Mouse (Mus musculus) kidney, adult 18-20 months (tissue): ENCODE results near the gene Mtfp1.
"Not testable (repeated sequence)": the region's sequence is repeated elsewhere in the genome, so short reads cannot be mapped to it uniquely, and the experiment has no call there.

ENCODE experiments used
- DNase-seq: peaks from one replicate; pipeline ENCODE4 v3.0.0; 2021

Mtfp1 gene

DNA sequence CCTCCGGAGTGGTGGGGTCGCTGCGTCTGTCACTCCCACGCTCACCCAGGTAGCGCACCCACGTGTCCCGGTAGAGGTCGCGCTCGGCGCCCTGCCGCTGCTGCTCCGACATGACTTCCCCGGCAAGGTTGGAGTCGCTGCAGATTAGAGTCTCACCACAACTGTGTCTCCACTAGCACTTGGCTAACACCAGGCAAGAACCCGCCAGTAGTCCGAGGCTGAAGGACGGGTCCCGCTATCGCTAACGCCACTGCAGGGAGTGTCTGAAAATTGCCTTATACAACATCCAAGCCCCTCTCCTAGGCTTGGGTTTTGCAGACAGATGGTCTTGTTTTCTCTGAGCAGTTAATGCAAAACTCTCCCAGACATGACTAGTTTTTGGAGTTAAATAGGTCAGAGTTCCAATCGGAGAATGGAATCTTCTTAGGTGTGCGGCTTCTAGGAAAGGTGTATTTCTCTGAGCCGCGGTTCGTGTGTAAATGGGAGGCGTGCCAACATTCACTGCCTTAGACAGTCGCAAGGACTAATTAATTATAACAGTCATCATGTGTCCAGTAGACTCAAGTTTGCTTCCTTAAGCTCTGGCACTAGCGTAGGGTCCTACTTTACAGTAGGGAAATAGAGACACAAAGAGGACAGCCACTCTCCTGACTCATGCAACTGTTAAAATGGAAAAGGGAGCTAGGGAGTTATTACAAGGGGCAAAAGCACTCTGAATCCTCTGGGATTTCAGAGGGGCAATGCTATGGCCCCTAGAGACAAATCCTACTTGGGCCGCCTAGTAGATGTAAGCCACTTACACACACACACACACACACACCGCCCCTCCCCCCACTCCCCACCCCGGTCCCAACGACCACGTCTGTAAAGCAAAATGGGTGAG, at the start of gene Mtfp1:
Gene Mtfp1 (minus strand): TSS at position 275 of the 883 bp plus-strand sequence.
- peak; percentile 79 for DNase-seq

DNA sequence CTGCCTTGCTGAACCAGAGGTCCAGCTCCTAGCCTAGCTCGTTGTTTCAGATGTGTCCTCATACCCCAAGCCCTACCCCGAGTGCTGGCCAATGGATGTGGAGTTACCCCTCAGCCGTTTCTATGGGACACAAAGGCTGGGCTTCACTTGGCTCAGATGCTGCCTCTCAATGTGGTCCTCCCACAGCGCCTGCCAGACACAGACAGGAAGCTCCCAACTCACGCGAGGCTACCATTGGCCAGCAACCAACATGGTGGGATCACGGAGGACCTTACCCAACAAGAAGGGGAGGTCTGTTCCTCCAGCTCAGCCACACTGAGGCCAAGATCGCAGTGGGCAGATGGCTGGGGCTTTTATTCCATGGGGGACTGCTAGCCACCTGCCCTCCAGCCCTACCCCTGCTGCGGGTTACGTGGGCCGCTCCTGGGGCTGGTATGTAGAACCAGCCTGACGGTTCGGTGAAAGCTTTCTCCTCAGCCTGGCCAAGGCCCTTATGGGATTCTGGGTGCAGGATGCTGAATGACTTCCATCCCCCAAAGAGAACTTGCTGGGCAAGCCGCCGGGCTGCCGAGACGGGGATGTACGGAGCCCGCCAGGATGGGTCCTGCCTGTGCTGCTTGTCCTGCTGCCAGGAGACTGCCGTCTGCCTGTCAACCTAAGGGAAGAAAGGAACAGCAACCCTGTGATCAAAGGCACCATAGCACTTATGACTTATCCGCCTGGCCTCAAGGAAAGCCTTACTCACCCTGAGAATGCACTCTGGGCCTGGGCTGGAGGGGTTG, 48.2 kb upstream of the Mtfp1 start:
- no peak for DNase-seq

DNA sequence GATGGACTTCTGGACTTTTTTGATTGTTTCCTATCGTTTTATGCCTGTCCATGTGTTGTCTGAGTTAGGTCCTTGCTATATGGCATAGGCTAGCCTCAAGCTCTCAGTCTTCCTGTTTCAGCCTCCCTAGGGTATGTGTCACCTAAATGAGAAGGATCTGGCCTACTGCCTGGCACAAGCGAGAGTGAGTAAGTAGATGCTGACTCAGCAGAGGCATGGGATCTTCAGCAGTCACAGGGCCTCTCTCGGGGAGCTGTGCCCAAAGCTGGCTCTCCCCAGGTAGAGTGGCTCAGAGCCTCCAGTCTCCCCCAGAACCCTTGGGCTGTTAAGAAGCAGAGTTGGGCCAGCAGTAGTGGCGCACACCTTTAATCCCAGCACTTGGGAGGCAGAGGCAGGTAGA, 47.1 kb upstream of the Mtfp1 start:
- no peak for DNase-seq

DNA sequence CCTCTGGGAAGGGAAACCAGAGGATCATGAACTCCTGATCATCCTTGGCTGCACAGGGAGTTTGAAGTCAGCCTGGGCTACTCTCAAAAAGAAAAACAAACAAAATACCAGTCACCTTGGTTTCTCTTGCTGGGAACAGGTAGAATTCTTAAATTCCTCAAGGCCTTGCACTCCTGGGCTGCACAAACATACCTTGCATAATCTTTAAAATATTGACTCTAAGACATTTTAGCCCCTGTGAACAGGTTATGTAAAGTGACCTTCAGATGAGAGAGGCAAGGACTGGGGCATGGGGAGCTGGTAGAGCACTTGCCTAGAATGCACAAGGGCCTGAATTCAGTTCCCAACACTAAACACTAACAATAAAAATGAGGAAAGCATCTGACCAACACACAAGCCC, 46.3 kb upstream of the Mtfp1 start:
- no peak for DNase-seq

DNA sequence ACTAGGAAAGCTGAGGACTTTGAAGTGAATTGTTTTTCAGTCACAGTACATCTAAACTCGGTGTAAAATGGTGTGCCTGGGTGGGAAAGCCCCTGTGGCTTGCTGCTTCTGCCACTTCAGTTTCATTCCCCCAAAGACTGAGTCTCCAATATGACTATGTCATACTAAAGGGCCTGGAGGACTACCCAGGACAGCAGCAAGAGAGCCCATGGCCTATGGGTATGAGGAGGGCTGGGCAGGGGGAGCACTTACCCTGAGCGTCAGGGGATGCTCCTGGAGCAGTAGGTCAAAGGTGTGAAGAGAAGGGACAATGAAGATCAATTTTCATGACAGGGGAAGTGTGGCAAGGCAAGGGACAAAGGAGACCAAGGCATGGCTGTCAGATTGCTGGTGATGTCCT, 43.7 kb upstream of the Mtfp1 start:
- DNase-seq, result no peak

DNA sequence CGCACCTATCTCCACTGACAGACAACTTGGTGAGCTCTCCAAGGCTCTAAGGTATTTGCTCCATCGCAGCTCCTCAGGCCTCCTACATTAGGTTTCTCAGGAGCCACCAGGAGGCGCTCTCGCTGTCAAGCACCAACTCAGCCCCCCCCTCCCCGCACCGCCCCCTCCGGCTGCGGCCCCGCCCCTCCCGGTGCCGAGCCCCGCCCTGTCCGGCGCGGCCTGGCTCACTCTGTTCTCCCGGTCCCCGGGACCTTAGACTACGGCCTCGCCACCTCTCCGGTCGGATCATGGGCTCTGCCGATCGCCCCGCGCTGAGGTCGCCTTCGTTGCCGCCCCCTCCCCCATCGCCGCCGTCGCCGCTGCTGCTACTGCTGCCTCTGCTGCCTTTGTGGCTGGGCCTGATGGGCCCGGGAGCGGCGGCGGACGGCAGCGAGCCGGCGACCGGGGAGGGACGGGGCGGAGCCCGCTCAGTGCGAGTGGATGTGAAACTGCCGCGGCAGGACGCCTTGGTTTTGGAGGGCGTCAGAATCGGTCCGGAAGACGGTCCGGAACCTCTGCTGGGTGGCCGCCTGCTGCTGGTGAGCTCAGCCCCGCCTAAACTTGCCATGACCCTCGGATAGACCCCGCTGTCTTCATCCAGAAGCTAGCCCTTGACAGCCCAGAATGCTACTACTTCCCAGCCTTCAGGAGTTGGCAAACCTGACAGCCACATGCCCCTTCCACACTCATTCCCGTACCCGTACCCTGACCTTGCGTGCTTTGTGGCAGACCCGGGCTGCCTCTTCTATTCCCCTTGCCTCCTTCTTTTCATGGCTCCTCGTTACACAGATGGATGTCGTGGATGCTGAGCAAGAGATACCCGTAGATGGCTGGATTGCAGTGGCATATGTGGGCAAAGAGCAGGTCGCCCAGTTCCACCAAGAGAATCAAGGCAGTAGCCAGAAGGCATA, 40.0 kb upstream of the Mtfp1 start, which contains the start of gene Rnf215:
Gene Rnf215 (plus strand): TSS at position 217 of the 950 bp plus-strand sequence.
- peak; percentile 94 for DNase-seq

DNA sequence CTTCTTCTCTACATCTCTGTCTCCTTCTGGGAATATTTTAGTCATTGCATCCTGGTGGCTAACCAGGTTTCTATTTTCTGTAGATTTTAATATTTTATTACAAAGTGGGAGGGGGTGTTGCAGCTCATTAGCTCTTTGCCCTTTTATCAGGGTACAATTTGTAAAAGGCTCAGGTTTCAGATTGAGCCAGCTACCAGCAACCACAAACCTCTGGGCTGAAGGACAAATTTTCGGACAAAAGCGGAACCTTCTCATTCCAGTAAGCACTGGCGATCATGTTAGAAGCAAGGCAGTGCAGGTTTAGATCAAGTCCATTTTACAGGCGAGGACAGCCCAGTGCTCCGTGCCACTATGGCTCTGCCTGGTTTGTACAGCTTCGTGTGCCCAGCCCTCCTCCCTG, 39.2 kb upstream of the Mtfp1 start:
- no peak for DNase-seq

DNA sequence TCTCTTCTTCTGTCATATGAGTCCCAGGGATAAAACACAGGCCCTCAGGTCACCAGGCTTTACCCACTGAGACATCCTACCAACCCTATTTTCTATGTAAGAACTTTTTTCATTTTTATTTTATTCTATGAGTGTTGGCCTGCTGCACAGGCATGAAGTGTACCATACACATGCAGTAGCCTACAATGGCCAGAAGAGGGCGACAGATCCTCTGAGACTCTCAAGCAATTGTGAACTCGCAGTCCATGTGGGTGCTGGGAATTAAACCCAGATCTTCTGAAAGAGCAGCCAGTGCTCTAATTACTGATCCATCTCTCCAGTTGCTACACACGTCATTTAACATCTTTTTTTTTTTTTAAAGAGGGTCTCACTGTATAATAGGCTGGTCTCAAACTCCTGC, 38.2 kb upstream of the Mtfp1 start:
- DNase-seq, result no peak

DNA sequence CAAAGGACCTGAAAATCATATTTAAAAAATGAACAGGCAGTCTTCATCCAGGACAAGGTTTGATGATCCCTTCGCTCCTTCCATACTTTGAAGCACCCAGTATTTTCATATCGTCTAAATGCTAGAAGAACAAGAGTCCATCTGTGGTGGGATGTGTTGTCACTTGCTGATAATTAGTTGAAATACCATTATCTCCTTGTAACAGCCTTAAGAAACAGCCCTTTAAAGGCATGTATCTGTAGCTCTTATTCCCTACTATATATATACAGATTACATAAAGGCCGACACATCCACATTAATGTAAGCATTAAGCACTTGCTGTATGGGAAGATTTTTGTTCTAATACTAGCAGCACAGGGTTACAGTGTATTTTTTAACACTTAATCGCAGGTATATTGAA, 33.2 kb upstream of the Mtfp1 start:
- not testable (repeated sequence) for DNase-seq

DNA sequence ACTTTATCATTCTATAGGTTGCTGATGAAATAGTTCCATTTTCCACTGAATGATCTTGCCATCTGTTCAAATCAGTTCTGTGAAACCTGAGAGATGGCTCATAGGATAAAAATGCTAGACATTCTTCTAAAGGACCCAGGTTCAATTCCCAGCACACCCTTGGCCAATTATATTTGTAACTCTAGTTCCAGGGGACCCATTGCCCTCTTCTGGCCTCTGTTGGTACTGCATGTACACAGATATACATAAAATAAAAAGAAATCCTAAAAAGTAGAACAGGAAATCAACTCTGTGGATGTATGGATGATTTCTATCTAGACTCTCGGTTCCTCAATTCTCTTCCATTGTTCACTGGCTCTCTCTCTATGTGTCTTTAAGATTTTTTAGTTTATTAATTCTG, 31.8 kb upstream of the Mtfp1 start:
- DNase-seq, result no peak

DNA sequence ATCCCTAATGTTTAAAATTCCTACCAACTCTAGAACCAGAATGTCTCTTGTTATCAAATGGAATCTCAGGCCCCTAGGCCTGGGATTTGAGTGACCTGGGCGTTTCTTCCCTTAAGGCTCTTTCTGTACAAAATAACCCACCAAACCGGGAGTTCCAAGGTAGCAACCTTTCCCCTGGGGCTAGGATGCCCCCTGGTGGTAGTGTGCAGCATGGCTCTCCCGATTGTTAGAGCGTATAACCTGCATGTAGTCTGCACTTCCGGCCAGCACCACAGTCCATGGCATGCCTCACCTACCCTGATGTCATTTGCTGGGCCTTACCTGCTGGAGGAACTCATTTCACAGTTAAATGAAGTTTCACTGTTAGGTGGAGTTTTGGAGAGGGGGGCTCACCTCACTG, 28.7 kb upstream of the Mtfp1 start:
- peak; percentile 59 for DNase-seq

DNA sequence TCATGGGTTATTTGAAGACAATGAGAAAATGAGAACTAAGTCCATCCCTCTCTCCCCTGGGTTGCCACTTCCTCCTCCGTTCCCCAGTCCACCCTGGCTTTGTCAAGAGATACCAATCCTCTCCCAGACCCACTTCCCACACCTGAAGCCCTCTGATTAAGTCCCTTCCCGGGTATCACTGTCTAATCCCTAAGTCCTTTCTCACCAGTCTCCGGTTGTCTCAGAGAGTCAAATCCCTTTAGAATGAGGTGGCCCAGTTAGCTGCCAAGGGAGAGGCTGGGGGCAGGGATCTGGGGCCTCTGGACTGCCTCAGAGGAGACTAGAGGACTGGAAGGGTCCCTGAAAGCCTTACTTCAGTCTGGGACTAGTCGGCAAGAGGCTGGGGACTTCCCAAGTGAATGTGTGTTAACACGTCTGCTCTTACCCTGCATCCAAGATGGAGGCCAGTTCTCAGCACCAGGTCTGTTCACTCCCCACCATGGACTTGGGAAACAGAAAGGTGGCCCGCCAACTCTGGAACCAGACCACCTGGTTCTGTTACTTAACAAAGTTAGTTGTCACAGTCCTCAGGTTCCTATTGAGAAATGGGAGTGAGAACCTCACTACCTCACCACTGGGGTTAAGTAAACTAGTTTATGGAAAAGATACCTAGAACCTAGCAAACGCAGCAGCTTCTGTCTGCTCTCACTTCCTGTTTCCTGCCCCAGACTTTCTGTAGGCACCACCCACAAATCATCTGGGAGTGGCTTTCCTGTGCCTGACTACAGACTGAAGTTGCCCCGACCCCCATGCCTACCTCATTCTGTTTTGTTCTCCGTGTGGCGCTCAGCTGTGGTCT, 27.7 kb upstream of the Mtfp1 start, which contains the start of gene Sec14l2:
Gene Sec14l2 (minus strand): TSS at position 674 of the 838 bp plus-strand sequence.
- DNase-seq, result no peak

DNA sequence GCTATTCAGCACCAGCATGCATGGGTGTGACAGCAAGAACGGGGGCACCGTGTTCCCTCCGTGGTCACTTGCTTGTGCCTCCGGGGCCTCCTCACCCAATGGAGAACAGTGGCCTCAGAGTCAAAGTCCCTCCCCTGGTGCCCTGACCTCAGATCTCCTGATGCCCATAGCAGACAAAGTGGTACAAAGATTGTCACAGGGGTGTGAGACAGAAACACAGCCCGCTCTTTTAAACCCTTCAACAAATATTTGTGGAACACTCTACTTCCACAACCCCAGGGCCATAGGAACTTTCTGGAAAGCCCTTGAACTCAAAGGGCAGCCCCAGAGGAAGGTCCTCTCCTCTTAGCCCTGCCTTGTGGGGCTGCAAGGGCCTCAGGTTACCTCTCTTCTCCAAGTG, 27.0 kb upstream of the Mtfp1 start:
- DNase-seq, result no peak

DNA sequence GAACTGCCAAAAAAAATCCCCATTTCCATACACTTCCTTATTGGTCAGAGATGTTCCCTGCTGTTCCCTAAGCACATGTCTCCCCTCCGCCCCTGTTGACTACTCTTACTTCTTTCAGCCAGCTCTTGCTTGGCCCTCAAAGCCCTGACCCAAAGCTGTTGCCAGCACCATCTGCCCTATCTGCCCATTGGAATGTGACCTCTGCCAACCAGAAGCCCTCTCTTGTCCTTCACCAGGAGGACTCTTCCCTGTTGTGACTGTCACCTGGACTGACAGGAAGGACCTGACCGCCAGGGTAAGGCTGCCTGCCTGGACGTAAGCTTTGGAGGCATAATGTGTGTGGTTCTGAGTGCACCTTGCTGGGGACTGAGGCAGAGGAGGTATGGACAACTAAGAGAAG, 26.4 kb upstream of the Mtfp1 start:
- no peak for DNase-seq

DNA sequence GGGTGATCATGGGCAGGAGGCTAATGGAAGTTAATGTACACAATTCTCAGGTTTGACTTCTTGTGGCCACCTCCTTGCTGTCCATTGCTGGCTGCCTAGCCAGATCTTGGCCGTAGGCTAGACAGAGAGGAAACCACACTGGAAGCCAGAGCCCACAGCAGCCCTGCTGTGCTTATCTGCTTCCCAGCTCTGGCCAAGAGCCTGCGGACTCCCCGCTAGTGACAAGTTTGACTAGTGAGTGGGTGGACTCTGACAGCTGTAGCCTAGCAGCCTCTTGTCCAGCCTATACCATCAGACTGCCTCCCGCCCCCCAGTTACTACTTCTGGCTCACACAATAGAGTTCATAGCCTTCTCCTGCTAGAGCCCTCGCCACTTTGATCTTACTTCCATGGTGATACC, 24.4 kb upstream of the Mtfp1 start:
- DNase-seq, result no peak

DNA sequence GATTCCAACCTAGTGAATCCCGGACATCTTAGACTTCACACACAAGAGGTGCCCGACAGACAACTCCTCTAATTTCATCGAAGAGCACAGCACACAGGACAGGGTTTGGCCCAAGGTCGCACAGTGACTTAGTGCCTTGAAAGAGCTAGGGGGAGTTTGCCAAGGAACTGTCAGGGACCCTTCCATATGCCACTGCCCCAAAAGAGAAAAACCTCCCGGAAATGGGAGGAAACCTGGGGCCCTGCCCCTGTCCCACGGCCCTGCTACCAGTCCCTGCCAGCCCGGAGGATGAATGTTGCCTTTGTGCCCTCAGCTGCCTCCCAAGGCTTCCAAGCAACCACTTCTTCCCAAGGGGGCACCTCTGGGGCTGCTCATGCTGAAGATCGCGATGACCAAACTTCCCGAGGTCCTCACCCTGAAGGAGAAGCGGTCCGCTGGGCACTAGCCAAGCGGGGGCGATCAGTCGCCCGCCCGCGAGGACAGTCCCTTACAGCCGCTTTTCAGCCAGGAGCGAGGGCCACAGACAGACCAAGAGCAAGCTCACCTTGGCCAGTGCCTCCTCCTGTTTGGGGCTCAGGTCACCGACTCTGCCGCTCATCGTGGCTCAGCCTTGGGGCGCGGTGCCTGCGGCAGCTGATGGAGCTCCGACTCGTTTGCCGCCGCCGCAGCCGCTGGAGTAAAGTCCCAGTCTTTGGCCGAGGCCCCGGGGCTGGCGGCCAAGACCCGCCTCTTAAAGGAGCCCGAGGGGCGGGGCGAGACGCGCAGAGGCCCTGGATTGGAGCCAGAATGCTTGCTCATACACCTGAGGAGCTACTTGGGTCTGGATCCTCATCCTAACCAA, 23.1 kb upstream of the Mtfp1 start:
- peak; percentile 81 for DNase-seq

DNA sequence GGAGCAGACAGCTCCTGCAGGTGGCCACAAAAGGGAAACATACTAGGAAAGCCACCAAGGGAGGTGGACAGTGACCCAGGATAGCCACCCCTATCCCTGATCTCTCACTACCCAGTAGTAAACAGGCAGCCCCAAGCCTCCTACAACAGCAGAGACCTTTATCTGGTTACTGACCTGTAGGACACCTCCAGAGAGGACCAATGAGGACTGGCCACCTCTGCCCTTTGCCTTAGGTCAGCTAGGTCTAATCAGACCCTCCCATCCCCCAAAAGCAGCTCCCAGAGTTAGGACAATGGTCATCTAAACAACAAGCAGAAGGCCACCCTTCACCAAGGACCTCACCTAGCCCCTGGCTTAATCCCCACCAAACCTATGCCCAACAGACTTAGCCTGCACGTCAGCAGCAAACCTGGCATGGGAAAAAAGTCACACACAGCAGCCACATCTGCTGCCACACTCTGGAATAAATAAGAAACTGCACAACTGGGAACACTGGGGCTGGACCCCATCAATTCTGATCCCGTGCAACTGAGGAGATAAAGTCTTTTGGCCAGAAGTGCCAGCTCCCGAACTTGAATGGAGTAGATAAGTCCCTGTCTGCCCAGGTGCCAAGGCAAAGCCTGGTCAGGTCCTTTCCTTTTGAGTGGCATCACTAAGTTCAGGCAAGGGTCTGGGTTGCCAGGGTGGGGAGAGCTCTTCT, 22.3 kb upstream of the Mtfp1 start:
- DNase-seq, result no peak

DNA sequence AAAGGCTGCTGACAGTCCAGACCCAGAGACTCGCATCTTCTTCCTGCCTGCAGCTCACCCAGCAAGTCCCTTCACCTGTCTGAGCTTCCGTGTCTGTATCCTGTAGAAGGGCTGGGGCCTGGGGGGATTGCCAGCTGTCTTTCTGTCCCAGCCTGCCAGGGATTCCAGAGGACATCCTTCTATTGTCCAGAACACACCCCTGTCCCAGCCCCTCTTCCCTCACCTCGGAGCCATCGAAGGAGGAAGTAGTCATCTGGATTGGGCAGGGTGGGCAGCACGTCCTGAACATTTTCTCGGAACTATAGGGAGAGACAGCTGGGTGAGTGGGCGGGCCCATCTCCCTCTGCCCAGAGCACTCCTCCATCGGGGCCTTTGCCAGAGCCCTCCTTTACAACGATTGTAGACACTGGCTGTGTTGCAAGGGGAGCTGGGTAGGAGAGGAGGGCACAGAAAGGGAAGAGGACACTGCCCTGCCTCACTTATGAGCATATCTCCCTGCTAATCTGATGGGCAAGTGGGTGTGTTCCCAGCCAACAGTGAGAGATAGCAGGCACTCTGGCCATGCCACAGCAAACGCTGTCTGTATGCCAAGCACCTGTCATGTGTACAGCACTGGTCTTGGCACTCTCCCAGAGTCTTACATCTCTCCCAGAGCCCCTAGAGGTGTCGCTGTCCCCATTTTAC, 21.4 kb upstream of the Mtfp1 start:
- no peak for DNase-seq

DNA sequence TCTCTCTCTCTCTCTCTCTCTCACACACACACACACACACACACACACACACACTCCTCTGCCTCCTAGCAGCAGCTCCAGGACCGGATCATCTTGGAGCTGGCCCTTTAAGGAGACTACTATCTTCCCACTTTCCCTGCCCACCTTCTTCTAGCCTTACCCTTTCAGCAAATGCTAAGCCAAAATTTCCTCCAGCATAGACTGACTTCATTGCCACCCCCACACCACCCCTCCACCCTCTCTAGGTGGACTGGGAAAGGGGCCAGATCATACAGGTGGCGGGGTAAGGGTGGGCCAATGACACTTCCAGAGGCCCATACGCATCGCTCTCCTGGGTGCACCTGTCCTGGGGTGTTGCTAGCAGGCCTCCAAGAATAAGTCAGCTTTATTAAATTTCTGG, 20.2 kb upstream of the Mtfp1 start:
- no peak for DNase-seq

DNA sequence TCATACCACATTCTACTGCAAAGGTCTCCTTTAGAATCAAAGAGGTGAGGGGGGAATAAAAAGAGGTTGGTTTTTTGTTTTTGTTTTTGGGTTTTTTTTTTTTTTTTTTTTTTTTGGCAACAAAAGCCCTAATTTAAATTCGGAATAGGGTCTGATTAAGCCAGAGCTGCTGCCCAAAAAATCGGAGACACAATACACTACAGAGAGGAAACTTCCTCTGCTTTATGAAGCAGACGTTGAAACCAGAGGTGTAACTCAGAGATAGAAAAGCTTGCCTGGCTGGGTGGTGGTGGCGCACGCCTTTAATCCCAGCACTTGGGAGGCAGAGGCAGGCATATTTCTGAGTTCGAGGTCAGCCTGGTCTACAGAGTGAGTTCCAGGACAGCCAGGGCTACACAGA, 19.3 kb upstream of the Mtfp1 start:
- not testable (repeated sequence) for DNase-seq
